Mouse (Mus musculus) right cerebral cortex, postnatal 10 days (tissue): Measurements from ENCODE around the gene Olfr1425.
"Not testable (repeated sequence)": the region's sequence is repeated elsewhere in the genome, so short reads cannot be mapped to it uniquely, and the experiment has no call there.

Source experiments
- DNase-seq, 2 experiments: peaks; one replicate each; pipeline ENCODE4 v3.0.0; 2021; ENCODE audit warnings: low spot score in 2 of 2

The Olfr1425 gene

DNA sequence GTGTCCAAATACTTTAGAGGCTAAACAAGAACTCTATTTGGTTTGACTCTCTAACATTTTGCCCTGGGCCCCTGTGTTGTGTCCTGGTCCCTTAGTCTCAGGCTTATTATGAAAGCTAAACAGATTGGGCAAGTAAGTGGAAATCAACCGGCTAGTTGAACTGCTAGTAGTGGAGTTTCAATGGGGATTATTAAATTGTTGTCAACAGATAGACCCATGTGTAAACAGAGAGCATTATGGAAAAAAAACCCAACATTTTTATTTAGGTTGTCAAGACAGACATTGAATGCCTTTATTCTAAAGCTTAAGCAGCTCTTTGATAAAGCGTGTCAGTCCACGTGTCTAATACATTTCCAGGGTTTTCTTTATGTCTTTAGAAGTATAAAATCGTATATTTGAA, at the start of gene Olfr1425:
Gene Olfr1425 (minus strand): TSS at position 101 of the 400 bp plus-strand sequence.
- not testable (repeated sequence) for DNase-seq

DNA sequence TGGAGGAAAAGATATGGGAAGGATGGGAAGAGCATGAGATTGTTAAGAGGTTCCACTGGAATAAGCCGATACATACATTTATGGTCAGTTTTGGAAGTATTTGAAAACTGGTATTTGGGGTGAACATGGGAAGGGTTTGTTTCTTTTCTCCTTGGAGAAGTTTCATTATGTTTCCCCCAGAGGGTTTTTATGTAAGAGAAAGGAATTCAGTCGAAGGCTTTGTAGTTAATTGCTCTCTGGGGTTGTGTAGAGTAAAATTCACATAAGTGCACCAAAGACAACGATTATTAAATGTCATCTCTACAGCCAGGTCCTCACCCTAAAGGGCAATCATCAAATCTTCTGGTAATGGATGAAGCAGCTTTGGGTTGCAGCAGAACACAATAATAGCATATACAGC, 45.6 kb upstream of the Olfr1425 start, which contains the start of gene Olfr76:
Gene Olfr76 (minus strand): TSS at position 101 of the 400 bp plus-strand sequence.
- no peak for DNase-seq

DNA sequence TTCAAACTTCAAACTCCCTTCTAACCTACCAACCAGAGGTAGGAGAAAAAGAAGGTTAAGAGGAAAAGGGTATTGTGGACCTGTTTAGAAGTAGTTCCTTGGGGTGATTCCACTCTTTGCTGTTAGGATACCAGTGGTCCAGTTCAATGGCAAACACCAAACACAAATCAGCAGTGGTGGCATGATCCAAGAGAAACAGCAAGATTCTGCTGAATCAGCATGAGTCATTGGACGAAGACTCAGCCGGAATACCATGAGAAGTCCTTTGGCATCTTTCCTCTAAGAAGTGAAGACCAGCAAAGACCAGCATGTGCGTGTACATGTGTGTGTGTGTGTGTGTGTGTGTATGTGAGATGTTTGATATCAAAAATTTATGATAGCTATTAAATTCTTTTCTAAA, 38.9 kb upstream of the Olfr1425 start:
- DNase-seq, result no peak

DNA sequence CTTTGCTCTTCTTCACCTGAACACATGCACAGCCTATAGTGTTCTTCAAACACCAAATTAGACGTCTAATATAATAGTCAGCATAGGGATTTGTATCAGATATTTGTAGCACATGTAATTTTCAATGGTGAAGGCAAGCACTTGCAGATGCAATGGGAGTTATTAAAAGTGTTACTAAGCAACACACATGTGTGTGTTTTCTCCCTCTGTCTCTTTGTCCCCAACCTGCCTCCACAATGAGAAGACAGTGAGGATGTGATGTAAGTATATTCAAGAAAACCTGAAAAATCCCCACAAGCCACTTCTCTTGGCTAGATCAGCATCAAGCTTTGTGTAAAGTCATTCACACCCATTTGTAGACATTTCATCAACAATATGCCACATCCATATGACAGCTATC, 38.3 kb upstream of the Olfr1425 start, which contains the start of gene Olfr1428:
Gene Olfr1428 (minus strand): TSS at position 101 of the 400 bp plus-strand sequence.
- DNase-seq, result no peak

DNA sequence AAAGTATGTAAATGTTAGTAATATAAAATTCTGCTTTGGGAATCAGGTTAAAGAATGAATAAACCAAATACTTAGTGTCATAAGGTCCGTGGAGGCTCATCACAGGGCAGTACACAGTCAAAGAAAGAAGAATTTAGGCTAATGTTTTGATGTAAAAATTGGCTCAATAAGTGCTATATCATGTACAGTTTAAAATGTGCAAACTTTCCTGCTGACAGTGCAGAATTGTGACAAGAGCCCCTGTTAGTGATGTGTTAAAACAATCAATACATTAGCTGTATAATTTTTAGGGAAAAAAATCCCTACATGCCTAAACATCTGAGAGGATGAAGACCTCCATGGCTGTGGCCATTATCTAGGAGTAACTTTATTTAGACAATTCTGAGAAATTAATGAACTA, 36.3 kb upstream of the Olfr1425 start:
- DNase-seq, result no peak

DNA sequence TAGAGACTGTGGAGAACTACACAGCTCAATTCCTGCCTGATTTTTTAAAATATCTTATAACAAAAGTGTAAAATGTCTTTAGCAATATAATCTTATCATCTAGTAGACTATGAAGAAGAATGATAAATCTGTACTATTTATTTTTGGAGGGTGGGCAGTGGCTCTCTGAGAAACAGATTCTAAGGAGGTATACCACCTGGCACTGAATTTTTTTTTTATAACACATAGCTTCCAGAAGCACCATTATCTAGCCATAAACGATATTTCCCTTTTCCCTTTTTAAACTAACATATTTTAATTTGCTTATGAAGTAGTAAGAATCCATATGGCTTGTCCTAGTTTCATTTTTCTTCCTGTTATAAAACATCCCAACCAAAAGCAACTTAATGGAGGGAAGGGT, 27.0 kb upstream of the Olfr1425 start:
- no peak for DNase-seq

DNA sequence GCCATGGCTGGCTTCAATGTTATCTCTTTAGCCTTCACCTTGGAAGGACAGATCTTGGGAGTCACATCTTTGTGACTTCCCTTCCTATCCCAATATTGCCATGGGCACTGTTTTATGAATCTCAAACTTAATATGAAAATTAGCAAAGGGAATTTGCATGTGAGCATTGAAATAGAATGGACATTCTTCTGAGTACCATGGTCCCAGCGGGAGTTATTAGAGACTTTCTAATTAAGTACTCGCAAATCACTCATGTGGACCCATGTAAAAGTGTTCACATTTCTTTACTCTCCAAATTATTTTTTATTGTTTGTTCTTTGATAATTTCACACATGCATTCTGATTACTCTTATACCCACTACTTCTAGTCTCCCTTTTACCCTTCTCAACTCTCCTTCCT, 25.7 kb upstream of the Olfr1425 start, which contains the start of gene Olfr1427:
Gene Olfr1427 (minus strand): TSS at position 101 of the 400 bp plus-strand sequence.
- DNase-seq, result no peak

DNA sequence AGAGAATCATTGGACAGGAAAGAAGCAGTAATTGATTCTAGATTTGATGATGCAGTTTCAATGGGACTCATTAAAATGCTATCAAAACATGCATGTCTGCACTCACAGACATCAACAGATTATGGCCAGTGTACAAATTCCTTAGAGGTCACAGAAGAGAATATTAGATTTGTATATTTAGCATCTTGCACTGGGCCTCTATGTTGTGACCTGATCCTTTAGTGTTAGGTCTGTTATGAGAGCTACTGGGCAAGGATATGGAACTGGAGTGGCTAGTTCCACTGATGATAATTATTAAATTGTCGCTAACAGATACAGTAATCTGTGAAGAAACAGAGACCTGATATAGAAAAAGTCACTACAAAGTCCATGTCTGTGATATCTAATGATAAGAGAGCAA, 14.4 kb upstream of the Olfr1425 start, which contains the start of gene Olfr1426:
Gene Olfr1426 (minus strand): TSS at position 101 of the 400 bp plus-strand sequence.
- DNase-seq, result no peak

DNA sequence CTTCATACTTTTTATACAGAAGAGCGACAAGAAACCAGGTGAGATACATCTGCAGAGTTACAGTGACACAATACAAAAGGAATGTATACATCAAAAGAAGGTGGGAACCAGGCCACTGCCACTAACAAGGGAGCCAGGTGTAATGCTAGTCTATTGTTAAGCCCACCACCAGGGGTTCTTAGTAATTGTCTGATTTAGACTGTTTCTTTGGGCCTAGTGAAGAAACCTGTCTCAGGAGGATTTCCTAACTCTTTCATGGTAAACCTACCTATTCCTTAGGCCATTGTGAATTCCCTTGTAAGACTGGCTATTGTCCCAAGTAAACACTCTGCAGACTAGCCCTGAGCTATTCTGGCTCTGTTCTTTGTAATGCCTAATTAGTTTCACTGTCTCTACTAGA, 8.0 kb downstream of the Olfr1425 start:
- DNase-seq, result not testable (repeated sequence)

DNA sequence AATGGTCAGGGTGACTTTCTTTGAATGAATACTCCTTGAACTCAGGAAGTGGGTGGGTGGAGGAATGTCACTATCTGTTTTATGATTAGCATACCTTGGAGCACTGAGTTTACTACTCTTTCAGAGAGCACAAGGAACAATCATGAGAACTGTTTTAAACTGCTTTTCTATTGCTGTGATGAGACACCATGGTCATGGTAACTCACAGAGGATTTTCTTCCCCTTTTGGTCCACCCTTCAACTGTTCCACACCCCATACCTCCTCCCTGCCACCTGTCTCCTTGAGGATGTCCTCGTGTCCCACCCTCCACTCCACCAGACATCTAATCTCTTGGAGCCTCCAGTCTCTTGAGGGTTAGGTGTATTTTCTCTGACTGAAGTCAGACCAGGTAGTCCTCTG, 9.7 kb downstream of the Olfr1425 start:
- not testable (repeated sequence) for DNase-seq

DNA sequence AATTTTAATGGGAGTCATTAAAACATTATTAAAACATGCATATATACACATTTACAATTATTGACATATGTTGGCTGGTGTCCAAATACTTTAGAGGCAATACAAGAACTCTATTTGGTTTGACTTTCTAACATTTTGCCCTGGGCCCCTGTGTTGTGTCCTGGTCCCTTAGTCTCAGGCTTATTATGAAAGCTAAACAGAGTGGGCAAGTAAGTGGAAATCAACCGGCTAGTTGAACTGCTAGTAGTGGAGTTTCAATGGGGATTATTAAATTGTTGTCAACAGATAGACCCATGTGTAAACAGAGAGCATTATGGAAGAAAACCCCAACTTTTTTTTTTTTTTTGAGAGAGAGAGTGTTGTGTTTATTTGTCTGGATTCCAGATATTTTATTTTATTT, 14.9 kb downstream of the Olfr1425 start, which contains the start of gene Olfr1424:
Gene Olfr1424 (minus strand): TSS at position 101 of the 400 bp plus-strand sequence.
- not testable (repeated sequence) for DNase-seq

DNA sequence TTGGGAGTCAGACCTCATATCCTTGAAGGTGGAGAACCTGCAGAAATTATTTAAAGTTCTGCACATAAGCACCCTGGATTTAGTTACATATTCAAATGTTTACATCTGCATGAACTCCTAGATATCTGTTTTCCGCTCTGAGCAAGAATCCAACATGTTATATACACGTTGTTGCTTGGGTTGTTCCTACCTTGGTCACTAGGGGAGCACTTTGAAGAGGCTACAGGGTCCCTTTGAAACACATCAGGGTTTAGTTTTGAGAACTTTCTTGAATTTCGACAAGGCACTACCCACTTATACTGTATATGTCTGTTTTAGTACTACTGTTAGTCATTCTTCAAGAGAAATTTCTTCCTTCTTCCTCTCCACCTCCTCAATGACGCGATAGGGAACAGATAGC, 34.4 kb downstream of the Olfr1425 start:
- DNase-seq, result no peak

DNA sequence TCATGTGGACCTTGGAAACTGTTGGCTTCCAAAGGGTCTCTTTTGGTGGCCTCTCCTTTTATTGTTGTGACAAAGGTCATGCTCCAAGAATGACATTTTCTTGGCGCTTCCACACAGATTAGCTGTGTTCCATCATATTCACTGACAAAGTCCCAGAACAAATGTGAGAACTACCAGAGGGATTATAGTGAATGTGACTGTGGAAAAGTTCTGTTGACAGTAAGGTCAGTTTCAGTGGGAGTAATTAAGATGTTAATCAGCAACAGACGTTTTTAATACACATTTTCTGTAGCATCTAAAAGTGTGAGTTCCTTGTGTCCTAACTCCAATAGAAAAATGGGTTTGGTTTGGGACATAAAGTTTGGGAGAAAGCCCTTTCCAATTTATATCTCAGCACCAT, 36.3 kb downstream of the Olfr1425 start, which contains the start of gene Olfr1423:
Gene Olfr1423 (minus strand): TSS at position 101 of the 400 bp plus-strand sequence.
- no peak for DNase-seq

DNA sequence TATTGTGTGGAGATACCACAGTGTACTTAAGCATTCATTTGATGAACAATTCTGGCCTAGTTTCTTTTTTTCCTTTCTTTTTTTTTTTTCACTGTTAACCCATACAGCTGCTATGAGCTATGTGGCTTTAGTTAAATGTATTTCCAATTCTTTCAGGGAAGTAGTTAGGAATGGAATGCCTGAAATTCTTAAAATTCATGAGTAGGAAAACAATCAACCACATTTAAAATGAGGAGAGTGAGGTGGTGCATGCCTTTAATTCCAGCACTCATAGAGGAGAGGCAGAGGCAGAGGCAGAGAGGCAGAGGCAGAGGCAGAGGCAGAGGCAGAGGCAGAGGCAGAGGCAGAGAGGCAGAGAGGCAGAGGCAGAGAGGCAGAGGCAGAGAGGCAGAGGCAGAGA, 39.8 kb downstream of the Olfr1425 start:
- no peak for DNase-seq

DNA sequence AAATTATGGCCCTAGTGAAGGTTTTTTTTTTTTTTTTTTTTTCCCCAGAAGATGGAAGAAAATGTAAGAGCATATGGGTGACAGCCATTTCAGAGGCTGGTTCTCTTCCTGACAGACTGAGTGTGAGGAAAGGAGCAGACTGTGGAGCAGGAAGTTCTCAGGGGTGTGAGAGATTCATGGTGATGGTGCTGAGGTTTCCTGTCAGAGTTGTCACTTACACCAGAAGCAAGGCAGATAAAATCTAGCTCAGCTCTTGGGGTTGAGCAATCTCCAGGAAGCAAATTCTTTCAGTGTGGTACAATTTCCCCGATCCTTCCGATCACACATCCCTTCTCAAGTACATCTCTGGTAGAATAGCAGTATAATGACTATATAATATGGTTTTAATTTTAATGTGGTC, 50.9 kb downstream of the Olfr1425 start:
- DNase-seq, result peak in 1 of 2 experiments; percentile 30

DNA sequence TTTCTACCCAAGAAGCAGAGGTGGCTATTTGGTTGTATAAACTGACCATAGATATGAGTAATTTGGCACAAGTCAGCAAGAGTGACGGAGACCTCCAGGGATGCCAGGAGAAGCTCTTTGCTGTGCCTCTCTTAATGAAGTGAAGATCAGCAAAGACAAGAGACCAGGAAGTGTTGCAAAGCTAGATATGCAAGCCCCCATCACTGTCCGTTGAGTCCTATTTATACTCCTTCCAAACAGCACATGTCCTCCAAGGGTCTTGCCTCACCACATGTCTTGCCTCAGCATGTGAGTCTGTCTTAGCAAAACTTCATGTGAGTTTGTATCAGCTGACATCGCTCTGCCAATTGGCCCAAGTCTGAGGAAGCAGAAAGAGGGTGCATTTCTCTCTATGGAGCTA, 52.2 kb downstream of the Olfr1425 start:
- DNase-seq, result no peak

DNA sequence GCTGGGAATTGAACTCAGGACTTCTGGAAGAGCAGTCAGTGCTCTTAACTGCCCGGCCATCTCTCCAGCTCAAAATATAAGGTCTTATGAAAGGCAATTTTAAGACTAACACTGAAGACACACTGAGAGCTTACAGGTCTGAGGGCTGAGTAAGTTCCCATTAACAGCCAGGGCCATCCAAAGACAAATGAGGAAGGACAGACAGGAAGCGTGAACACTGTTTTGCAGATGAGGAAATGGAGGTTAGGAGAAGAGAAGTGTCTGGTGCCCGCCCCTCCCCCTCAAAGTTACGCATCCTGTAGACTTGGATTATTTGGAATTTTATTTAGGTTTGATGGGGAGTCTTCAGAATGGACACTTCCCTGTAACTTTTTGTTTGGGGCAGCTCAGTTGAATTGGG, 53.4 kb downstream of the Olfr1425 start:
- peak in 1 of 2 experiments; percentile 35 for DNase-seq
